Mouse (Mus musculus): ENCODE results near the gene Glis1.

DNA sequence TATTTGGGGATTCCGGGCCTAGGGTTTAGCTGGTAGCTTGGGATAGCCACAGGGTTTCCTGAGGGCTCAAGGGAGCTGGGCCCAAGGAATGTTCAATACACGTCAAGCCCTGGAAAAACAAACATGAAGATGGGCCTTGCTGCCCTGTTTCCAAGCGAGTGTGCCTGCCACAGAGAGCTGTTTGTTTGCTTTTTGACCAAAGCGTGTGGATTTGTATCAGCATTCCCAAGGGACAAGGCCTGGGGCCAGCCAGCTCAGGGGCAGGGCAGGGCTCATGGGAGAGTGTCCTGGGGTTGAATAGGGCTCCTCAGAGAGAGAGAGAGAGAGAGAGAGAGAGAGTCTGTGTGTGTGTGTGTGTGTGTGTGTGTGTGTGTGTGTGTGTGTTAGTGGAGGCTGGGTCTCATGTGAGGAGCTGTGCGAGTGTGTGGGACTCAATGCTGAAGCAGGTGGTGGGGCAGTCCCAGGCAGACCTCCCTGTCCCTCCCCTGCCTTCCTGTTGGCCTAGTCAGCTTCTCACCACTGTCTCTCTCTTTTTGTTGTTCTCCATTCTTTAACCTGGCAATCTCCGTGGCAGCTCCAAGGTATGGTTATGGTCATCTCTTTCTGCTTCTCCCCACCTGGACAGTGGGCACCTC is 183.3 kb downstream of the Glis1 start:
- TF ChIP-seq POLR2A (IDR thresholded peaks at IDR 0.05; ENCODE audit: extremely low read depth, insufficient read depth, low read length) (no peak), CTCF (IDR thresholded peaks at IDR 0.05; ENCODE audit: extremely low read depth, insufficient read depth, low read length) (no peak)

Measured in cortical plate, adult 2 months (tissue).